Mouse (Mus musculus): ENCODE data around the gene Myo16.

Myo16 gene

DNA sequence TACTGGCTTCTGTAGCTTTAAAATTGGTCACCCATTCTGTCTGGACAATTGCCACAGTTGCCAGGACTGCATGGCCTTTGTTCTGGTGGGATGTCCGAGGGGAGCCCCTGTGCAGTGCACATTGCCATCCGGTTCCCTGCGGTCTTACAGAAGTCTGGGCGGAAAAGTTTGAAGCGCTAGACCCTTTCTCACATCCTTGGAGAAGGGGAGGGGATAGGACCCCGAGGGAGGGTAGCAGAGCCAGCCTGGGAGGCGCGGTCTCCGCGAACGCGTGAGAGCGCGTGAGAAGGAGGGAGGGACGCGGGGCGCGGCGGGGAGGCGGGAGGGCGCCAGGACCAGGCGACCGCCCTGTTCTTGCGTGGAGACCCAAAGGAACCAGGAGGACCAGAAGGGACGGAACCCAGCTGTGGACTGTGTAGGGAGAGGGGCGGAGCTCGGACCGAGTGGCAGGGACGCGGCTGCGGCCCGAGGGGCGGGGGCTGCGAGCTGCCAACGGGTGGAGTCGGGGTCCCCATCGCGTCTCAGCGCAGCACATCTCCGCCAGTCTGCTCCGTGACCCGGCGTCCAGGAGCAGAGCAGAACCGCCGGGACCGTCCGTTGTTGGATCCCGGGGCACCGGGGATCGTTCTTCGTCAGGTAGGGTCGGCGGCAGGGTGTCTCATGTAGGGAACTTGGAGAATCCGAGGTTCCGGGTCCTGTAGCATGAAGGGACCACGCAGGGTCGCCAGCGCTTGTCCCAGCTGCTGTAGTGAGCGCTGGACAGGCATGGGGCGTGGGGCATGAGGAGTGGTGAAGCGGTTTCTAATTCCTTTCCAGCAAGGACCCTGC, at the start of gene Myo16:
Myo16 (plus strand) TSS at position 301 of the 828 bp plus-strand sequence.
- no peak for DNase-seq (ENCODE audit: extremely low read depth, low read depth)

DNA sequence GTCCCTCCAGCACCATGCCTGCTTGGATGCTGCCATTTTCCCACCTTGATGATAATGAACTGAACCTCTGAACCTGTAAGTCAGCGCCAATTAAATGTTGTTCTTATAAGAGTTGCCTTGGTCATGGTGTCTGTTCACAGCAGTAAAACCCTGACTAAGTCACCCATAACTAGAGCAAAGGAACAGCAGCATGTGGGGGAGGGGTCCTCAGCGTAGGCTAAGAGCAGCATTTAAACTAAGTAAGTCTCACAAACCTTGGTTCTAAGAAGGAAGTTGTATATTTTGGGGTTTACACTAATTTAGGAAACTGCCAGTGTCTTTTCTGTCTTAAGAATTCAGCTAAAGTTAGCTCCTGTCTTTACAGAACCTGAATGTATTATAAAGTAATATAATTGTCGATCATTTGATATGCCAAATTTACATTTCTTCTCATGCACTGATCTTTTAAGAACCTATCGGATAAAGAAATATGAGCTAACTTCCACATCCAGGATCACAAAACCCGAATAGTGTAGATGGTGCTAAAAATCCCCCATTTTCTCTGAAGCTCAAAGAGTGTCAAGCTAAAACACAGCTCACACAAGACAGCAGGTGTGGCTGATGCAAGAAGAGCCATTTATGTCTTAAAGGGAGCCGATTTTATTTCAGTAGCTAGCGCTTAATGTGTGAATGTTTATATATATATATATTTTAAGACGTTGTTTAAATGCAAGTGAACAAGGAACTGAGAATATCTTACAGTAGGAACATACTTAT, 45.0 kb upstream of the Myo16 start:
- DNase-seq (ENCODE audit: extremely low read depth, low read depth): no peak

- DNase-seq (ENCODE audit: extremely low read depth, low read depth): no peak
Observed at GRCm38 (mm10) chr8:10122749-10123148, 31.0 kb upstream of the Myo16 start.

DNA sequence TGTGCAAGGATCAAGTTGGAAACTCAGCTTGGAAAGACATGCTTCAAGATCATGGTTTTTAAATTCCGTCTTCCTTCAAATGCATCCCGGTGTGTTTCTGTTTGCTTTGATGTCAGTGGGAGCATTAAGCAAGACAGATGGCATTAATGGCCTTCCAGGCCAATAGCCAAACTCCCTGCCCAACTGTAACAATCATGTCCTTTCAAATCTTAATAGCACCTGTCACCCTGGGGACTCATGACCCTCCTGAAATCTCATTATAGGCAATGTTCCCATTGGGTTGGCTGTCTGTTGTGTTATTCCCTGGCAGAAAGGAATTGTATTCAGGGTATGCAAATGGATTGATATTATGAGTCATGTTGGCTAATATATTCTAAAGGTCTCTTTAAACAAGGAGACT, 30.3 kb upstream of the Myo16 start:
- no peak for DNase-seq (ENCODE audit: extremely low read depth, low read depth)

GRCm38 (mm10) chr8:10125684-10126083, 28.0 kb upstream of the Myo16 start:
- no peak for DNase-seq (ENCODE audit: extremely low read depth, low read depth)

DNA sequence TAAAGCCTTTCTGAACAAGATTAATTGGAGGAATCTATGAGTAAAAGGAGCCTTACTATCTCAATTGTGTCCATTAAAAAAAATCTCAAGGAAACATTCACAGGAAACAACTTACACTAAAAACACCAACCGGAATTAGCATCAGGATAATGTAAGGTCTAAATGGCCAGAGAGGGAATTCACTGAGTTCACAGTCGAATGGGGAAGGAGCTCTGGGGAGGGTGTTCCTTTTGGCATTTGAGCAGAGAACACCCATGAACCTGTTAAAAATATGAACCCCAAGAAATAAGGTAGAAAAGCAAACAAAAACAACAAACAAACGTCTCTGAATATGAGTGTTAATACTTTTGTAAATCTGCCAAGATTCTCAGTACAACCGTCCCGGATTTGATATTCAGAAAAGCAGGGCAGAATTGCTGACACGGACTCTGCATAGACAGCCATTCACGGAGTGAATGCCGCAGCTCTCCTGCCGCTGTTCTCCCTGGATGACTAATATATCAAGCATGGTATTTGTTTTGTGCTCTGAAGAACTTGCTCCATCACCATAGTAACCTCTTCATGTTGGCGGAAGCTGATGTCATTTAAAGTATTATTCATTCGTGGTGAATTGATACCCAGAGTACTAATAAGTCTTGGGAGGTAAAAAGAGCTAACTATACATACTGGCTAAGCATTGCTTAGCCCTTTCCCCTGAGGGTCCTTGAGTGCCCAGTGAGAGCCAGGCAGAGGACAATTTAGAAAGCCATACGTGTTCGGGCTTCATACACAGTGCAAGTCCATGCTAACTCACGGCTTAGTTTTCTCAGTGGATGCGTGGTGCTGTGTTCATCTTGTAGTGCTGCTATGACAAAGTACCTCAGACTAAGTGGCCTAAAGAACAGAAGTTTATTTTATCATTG, 22.9 kb upstream of the Myo16 start:
- no peak for DNase-seq (ENCODE audit: extremely low read depth, low read depth)

- no peak for DNase-seq (ENCODE audit: extremely low read depth, low read depth)
Observed at GRCm38 (mm10) chr8:10139536-10139935, 14.2 kb upstream of the Myo16 start.

GRCm38 (mm10) chr8:10143961-10144360, 9.8 kb upstream of the Myo16 start:
- DNase-seq (ENCODE audit: extremely low read depth, low read depth): no peak

DNA sequence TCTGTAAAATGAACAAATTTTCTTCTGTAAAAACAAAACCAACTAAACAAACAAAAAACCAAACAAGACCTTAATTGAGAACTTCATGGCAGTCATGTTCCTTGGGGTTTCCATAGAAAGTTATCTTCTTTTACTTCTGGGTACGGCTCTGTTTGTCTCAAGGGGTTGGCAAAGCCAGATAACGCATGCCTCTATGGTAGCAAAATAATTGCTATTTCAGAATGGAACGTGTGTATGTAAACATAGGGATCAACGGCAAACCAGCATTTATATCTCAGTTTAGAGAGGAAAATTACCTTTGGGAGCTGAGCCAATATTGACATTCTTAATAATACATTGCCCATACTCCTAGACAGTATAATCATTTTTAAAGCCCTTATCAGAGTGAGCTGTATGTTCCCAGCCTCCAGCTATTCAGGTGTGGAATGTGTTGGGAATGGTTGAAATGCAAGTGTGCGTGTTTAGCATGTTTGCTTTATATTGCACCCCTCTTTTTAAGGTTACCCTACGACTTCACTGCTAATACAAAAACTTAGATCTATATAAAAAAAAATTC, 1.9 kb upstream of the Myo16 start:
- DNase-seq (ENCODE audit: extremely low read depth, low read depth): no peak

DNA sequence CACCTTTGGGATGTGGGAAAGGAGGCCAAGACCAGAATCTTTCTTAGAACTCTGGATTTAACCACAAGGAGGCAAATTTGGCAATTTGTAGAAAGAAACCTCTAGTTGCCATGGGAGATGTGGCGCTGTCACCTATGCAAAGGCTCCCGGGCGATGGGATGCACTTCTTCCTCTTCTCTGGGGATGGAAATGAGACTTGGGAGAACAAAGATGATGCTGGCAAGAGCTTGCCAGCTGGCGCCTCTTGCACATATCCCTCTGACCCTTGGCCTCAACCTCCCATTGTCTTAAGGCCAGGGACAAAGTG, 681 bp downstream of the Myo16 start:
- no peak for DNase-seq (ENCODE audit: extremely low read depth, low read depth)

DNA sequence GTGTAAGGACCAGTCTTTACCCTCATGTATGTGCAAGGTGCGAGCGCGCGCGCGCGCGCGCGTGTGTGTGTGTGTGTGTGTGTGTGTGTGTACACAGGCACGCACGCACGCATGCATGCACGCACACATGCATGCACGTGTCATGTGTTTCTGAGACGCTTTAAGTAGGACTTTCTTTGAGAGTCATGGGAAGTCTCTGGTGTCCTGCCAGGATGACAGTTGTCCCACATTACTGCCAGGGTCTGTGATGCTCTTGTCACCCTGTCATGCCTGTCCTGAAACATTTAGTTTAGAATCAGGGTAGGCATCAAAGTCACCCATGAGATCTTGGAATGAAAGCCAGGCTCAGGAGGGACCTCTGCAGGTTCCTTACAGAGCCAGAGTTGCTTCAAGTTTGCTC, 1.4 kb downstream of the Myo16 start:
- DNase-seq (ENCODE audit: extremely low read depth, low read depth): no peak

- no peak for DNase-seq (ENCODE audit: extremely low read depth, low read depth)
Observed at GRCm38 (mm10) chr8:10161106-10161505, 7.4 kb downstream of the Myo16 start.

DNA sequence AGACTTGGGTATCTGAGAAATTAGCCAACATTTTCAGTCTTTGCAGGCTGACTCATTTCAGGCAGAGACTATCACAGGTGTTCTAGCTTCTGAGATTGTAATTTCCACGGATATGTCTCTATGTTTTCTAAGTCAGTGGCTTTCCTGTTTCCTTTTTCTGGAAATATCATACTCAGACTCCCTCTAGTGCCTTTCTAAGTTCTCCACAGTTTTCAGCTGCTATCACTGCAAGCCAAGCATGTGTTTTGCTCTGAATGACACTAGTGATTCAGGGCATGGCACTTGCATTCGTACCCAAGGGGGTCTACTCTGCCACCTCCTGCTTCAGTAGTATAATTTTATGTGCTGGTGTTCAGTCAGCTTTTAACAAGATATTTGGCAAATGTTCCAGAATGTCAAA, 11.2 kb downstream of the Myo16 start:
- no peak for DNase-seq (ENCODE audit: extremely low read depth, low read depth)

DNA sequence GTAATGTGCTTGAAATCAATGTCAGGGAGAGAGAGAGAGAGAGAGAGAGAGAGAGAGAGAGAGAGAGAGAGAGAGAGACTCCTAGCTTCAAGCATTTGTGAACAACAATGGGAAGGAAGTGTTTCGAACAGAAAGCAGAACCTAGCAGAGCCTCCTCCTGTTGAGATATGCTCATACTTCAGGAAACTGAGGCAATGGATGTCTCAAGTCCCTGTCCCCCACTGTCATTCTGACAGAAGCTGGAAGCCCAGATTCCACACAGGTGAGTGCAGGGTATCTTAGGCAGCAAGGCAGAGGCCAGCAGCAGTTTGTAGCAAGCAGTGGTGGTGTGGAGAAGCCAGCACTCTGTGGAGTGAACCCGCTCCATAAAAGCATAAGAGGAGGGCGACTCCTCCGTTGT, 14.6 kb downstream of the Myo16 start:
- DNase-seq (ENCODE audit: extremely low read depth, low read depth): no peak

GRCm38 (mm10) chr8:10169894-10170293, 16.2 kb downstream of the Myo16 start:
- no peak for DNase-seq (ENCODE audit: extremely low read depth, low read depth)

GRCm38 (mm10) chr8:10171321-10171720, 17.6 kb downstream of the Myo16 start:
- no peak for DNase-seq (ENCODE audit: extremely low read depth, low read depth)

DNA sequence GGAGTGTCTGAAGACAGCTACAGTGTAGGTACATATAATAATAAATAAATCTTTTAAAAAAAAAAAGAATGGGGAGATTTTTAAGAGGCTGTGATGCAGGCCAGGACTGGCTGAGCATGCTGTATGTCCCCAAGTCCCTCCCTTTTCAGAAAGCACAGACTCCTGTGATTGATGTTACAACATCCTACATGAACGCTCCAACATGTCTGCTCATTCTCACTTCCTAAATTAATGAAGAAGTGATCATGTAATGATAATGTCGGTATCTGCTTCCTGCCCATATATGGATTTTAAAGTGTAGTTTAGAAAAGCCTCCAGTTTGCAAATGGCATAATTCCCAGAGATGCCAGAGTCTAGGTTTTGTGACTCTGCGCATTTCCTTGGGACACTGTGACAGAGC, 18.6 kb downstream of the Myo16 start:
- no peak for DNase-seq (ENCODE audit: extremely low read depth, low read depth)

- DNase-seq (ENCODE audit: extremely low read depth, low read depth): no peak
Observed at GRCm38 (mm10) chr8:10173033-10173747, 19.5 kb downstream of the Myo16 start.

DNA sequence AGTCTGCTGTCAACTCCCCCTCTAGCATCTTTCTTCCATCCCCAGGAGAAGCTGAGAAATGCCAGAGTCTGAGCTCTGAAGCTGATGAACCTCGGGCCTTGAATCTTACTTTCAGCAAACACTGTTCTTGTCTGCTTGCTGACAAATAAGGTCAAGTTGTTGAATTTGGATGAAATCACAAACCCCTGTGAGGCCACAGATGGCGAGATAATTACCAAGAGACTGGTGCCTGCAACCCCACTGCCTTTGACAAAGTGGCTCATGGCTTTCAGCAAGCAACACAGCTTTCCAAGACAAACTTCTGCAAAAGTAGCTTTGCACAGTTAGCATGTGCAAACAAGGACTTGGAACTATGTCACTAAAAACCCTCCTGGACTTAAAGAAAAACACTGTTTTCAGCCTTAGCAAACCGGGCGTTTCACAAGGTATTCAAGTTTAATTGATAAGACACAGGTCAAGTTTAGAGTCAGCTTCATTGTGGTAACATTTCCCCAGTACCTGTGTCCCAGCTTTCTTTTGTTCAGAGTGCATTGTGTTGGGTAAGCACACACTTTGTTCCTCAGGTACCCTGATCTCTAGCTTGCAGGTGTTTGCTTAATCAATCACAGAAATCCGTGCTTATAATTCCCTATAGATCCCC, 20.6 kb downstream of the Myo16 start:
- DNase-seq (ENCODE audit: extremely low read depth, low read depth): no peak
